Mouse (Mus musculus) cerebral cortex, adult 2 months (tissue): ENCODE measurements around the gene Dmac2.

Experiments used
- WGBS: fragments of 180-500 bp; shearing (Covaris S2); methylation state at CpG from one replicate; pipeline ENCODE4 v1.1.7; 2018; 5-methylcytosine and 5-hydroxymethylcytosine counted together

Dmac2 gene

DNA sequence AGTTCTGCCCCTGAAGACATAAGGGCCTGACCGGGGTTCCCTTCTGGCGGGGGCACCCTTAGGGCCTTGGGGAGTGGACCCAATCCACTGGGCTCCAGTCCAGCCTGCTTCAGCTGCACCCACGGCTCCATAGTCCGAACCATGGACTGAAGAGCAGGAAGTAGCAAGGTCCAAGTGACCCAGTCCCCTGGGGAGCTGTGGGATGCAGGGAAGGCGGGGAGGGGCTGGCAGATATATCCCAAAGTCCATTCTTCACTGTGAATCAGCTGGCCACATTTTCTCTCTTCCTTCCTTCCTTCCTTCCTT is 3.6 kb upstream of the Dmac2 start, which contains the start of gene Erich4:
Gene Erich4 (minus strand): TSS at position 187 of the 306 bp plus-strand sequence.
- WGBS: 78% methylated on average over 5 of the region's 5 CpGs

DNA sequence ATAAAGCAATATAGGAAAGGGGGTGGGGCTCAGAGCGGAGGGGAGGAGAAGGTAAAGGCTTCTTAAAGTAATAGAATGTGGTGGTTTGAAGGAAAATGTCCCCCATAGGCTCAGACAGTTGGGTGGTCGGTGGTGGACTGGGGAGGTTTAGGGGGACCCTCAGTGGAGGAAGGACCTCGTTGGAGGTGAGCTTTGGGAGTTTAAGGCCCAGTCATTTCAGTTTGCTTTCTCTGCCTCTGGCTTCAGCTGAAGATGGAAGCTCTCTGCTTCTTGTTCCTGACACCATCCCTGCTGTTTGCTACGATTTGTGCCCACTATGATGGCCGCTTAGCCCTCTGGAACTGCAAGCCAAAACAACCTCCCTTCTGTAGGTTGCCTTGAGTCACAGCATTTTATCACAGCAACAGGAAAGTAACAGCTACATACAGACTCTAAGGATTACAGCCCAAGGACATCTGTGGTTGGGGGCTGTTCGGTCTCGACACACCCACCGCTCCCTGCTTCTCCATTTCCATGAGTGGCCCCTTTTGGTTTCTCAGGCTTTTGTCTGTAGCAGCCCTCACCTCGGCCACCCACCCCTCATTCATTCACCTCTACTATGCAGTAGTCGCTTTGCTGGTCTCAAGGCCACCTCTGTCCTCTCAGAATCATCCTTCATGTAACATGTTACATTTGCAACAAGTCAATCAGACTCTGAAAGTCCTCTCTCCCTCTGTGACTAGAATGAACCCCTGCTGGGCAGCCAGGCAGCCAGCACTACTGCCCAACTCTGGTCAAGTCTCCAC is 1.6 kb upstream of the Dmac2 start:
- 83% methylated on average over 10 of the region's 10 CpGs for WGBS

DNA sequence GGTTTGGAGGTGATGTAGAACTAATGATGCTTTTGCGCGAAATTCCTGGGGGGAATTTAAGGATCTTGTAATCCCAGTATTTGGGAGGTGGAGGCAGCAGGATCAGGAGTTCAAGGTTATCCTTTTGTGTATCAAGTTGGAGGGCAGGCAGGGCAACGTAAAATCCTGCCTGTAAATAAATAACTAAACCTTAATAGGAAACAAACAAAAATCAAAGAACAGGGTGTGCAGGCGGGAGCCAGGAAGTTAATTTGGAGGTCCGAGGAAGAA is 443 bp downstream of the Dmac2 start:
- WGBS: 25% methylated on average over 5 of the region's 5 CpGs

DNA sequence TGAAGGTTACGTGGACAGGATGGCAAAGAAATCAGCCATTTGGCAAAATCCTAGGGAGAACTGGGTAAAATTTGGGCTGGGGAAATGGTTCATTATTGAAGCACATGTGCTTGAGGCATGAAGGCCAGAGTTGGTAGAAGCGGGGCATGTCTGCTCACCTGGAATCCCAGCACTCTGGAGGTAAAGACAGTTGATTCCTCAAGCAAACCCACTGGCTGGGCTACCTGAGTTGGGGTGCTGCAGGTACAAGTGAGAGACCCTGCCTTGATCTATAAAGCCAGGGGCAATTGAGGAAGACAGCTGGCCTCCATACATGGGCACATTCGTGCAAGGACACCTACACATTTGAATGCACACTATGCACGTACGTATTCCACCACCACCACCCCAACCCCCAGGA is 887 bp downstream of the Dmac2 start:
- 95% methylated on average over 5 of the region's 5 CpGs for WGBS

DNA sequence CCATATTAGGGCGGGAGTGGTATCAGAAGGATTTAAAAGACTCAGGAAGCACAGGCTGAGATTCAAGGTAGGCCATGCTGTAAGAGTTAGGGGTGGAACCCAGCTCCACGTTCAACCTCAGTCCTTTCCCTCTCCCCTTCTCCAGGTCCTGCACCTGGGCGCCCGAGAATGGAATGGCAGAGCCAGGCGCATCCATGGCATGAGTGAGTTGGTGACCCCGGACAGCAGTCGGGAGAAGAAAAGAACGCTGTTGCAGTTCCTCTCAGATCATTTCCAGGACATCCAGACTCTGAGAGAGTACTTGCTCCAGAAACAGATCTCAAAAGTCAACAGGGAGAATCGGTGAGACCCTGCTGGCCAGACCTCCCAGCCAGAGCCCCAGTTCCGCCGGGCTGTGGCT is 1.5 kb downstream of the Dmac2 start:
- 92% methylated on average over 11 of the region's 11 CpGs for WGBS

DNA sequence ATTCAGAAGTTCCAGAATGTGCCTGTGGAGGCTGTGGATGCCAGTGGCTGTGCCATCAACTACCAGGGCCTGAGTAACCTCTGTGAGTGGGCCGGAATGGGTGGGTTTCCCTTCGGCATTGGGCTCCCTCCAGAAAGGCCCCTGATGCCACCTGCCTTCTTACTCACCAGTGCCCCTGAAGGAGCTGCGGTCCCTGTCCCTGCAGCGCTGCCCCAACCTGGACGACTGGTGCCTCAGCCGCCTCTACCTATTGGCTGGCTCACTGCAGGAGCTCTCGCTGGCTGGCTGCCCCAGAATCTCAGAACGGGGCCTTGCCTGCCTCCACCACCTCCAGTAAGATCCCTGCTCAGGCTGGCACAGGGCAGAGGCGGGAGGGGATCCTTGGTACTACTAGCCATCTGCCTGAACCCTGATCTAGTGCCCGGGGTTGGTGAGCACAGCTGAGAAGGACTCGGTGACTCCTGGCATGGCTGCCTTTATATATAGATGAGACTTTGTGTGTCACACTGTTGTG is 4.7 kb downstream of the Dmac2 start:
- WGBS: 70% methylated on average over 11 of the region's 11 CpGs

DNA sequence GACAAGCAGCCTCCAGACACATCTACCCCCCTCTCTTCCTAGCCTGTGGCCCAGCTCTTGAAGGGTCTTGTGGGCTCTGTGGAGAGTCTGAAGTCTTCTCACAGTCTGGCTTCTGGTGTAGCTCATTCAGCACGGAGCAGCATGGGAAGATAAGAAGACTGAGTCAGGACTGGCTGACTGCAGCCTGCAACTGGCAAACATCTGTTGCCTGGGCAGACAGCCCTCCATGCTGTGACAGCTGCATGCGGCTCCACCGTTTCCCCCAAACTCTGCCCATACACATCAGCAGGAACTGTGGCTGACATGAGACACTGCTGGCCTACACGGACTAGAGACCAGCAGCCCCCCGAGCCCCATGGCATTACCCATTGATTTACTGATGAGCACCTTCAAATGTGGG is 5.6 kb downstream of the Dmac2 start:
- WGBS: 51% methylated on average over 5 of the region's 5 CpGs

DNA sequence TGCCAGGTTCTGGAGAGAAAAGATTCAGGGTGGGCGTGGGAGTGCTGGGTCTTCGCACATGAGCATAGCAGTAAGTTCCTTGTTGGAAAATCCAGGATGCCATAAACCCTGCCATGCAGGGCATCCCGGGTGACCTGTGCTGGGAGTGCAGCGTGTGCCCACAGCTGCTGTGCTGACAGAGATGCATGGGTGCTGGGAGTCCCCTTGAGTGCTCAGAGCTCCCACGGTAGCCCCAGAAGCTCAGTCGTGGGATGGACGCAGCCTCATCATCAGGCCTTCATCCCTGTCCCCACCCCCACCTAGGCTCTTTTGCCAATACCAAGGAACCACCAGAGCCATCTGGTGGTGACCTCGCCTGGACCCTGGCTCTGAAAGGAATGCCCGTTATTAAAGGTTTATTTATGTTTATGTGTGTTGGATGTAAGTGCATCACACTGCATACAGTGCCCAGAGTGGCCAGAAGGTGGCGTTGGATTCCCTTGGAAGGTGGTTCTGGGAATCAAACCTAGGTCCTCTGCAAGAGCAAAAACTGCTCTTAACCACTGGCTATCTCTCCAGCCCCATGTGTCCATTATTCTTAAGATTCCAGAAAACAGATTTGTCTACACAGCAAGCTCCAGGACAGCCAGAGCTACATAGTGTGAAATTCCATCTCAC is 6.5 kb downstream of the Dmac2 start:
- WGBS: 71% methylated on average over 10 of the region's 10 CpGs

DNA sequence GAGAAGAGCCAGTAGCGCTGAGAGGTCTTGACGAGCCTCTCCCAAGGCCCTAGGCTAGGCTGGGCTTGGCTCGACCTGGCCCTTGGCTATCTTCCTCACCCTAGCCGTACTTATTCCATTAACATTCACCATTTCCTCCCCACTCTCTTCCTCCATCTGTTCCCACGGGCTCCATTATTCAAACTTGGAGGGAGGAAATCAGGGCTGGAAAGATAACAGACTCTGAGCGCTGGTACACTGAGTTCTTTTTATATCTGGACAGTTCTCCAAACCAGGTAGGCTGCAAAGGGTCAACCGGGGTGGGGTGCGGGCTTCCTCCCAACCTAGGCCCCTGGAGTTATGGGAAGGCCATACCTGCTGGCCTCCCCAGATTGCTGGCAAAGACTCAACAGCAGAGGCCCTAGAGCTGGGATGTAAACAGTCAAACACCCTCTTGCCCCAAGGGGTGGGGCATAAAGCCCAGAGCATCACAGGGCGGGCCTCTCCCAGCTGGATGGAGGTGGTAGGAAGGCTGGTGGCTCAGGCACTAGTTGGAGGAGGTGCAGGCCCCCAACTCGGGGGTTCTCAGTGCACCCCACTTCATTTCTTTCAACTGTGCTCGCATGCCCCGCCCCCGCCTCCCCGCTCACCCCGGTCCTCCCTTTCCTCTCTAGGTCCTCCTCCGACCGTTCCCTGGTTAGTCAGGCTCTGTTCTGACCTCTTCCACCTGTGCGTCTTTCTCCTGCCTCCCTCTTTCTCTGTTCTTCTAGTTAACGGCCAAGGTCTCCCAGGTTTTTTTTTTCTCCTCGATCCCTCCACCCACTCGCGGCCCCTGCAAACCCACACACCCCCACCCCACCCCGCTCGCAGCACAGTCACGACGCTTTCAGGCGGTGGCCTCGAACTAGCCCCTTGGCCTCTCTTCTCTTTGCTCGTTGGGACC is 7.6 kb downstream of the Dmac2 start, which contains the start of gene B3gnt8:
Gene B3gnt8 (plus strand): TSS at position 146 of the 922 bp plus-strand sequence.
- 24% methylated on average over 29 of the region's 29 CpGs for WGBS

DNA sequence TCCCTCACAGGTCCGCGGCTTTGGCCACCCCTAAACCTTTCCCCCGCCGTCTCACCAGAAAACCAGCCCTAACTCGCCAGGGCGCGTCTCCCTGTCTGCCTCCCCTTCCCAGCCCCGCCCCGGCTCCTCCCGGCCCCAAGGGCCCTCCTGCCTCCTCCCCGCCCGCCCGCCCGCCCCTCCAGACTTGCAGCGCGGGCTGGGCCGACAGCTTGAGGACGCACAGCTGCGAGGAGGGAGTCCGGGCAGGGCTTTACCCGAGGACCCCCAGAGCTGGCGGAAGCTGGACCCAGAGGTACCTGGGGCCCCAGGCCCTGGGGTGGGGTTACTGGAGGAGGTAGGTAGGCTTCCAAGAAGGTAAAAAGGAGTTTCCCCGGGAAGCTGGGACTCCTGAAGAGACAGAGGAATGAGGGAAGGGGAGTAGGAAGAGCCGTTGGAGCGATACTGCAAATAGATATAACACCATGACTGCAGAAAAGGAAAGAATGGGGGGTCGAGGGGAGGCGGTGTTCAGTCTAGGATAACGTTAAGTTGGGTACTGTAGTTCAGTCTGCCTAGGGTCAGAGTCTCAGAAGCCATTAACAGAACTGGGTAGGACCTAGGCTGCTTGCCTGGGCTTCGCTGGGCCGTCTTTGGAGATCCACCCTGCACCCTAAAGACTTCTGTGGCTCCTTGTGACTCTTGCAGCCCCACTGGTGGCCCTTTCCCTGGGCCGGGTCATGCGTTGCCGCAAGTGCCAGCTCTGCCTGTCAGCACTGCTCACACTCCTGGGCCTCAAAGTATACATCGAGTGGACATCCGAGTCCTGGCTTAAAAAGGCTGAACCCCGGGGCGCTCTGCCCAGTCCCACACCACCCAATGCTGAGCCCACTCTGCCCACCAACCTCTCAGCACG is 8.5 kb downstream of the Dmac2 start:
- WGBS: 26% methylated on average over 38 of the region's 38 CpGs

DNA sequence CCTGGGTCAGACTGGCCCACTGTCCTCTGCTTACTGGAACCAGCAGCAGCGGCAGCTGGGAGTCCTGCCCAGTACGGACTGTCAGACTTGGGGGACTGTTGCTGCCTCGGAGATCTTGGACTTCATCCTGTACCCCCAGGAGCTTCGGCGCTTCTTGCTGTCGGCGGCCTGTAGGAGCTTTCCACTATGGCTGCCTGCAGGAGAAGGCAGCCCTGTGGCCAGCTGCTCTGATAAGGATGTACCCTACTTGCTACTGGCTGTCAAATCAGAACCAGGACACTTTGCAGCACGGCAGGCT is 9.1 kb downstream of the Dmac2 start:
- 71% methylated on average over 8 of the region's 8 CpGs for WGBS

DNA sequence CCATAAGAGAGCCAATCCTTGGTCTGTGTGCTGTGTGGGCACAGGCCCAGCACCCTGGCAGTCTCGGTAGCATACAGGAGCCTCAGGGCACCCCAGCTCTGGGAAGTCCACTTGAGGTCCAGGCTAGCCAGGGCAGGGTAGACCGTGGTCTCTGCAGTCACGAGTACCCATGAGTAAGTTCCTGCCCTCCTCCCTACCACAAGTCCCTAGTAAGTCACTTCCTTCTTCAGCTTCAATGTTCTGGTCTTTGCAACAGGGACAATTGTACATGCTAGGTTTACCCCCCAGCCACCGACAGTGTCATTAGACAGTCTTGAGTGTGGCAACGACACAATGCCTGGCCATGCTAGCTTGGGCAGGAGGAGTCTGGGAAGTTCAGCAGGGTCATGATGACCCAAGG is 13.5 kb downstream of the Dmac2 start:
- 81% methylated on average over 5 of the region's 5 CpGs for WGBS

DNA sequence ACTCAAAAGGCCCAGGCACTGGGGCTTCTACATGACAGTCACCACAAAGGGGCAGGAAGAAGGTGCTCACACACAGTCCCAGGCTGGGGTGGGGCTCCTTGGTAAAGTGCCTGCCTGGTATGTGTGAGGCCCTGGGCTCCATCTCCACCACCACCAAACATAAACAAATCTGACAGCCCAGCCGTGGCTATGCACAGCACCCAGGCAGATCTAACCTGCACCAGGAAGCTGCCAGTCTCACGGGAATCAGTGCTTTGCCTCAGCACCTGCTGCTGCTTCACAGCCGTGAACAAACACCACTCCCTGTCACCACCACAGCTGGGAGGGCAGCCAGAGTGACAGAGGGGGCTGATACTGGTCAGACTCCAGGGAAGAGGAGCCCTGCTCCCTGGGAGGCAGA is 17.2 kb downstream of the Dmac2 start:
- 83% methylated on average over 3 of the region's 3 CpGs for WGBS

DNA sequence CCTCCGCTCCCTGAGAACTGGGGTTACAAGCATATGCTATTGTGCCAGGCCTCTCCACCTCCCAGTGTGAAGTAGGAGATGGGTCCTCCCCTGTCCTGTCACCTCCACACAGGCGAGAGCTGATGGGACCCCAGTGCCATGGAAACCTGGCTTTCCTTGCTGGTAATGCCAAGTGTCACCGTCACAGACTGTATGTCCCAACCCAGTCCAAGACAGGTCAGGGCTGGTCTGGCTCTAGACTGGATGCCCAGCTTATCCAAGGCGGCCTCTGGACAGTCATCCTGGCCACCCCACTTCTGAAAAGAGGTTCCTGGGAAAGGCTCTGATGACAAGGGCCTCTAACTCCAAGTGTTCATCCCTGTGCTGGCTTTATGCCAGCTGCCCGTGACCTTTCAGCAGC is 17.9 kb downstream of the Dmac2 start:
- 98% methylated on average over 5 of the region's 5 CpGs for WGBS

DNA sequence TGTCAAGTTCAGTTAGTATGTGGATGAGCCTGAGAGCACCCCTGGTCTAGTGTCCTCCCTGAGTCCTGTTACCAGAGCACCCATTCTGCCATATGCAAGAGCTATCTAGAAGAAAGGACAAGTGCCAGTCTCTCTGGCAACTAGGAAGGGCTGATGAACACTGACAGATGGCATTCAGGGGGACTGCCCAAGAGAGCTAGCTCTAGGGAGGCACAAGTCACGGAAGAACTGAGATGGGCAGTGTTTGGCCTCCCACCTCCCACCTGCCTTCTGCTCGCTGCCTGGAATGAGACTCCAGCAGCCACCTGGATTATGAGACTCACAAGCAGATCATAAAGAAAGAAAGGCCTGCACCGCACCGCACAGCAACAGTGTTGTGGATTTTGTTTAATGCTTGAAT is 20.5 kb downstream of the Dmac2 start:
- 68% methylated on average over 4 of the region's 4 CpGs for WGBS

DNA sequence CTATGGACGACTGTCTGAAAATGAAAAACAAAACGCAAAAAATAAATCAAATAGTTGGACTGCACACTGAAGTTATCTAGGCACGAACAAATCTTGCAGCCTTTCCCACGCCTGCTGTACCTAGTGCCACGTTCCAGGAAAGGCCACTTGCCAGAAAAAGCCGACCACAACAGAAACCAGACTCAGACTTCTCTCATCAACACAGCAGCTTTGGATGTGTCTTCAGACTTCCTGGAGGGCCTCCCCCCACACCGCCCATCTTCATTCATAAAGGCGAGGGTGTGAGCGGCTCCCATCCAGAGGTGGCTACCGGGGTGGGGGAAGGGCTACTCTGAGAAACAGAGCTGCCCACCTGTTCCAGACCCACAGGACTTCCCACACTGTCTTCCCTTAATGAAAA is 24.9 kb downstream of the Dmac2 start:
- WGBS: 56% methylated on average over 10 of the region's 10 CpGs

DNA sequence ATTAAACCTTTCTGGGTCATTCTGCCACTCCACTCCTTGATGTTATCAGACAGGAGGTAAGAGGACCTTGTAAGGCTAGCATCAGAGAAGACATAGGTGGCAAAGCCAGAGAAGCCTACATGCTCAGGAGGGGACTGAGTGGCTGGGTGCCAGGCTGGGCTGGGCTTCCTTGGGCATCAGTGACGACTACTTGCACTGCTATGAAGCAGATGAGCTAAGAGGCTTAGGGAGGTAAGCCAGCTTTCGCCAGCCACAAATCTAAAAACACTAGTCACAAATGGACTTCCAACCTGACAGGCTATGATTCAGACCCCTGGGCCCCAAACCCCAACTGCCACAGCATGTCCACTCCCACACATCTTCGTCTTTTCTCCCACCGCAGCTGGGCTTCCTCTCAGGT is 25.4 kb downstream of the Dmac2 start:
- WGBS: 78% methylated on average over 4 of the region's 4 CpGs

DNA sequence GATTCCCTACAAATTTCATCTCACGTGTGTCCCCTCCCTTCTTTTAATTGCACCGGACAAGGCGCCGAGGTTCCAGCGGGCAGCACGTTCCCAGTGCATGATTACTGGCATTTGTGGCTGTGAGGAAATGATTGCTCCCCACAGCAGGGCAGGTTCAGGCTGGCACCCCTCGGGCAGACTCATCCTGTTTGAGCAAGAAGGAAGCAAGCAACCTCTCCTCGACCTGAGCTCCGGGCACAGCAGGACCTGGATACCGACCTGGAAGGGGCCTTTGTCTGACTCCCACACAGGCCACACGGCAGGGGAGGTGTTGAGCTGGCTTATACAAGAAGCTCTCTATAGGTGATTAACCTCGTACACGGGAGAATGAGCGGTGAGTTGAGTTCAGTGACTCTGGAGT is 25.9 kb downstream of the Dmac2 start:
- 62% methylated on average over 14 of the region's 14 CpGs for WGBS

DNA sequence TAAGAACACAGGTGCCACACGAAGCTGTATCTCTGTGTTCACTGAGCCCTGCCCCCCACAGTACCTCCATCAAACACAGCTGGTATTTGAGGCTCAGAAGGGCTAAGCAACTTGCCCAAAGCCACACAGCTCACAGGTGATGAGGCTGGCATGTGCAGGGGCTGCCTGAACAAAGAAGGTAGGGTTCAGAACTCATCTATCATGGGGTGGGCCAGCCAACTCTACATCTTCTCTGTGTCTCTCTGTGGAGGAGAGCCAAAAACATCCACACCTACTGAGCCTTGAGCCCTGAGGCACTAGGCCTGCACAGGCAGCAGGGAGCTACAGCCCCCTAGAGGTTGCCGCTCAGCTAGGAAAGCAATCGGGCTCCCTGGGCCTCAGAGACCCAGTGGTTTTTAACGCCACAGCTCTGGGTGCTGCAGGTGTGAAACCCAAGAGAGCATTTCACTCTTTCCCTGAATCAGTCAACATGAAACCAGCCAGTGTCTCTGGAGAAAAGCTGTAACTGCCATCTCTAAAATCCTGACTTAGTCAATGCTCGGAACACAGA is 28.4 kb downstream of the Dmac2 start:
- WGBS: 75% methylated on average over 5 of the region's 5 CpGs

DNA sequence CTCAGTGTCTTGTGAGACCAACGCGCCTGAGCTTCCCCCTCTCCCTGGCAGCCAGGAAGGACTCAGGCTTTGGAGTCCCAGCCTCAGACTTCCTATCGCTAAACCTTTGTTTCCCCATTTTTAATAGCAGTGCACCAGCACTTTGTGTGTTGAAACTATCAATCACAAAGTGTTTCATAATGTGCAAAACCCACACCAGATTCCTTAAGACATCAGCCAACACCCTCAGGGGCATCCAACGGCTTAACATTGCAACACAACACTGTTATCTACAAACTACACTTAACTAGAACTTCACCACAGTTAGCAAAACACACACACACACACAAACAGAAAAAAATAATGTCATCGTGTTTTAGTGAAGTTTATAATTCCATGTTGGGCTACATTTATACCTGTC is 30.6 kb downstream of the Dmac2 start:
- WGBS: 83% methylated on average over 5 of the region's 5 CpGs

DNA sequence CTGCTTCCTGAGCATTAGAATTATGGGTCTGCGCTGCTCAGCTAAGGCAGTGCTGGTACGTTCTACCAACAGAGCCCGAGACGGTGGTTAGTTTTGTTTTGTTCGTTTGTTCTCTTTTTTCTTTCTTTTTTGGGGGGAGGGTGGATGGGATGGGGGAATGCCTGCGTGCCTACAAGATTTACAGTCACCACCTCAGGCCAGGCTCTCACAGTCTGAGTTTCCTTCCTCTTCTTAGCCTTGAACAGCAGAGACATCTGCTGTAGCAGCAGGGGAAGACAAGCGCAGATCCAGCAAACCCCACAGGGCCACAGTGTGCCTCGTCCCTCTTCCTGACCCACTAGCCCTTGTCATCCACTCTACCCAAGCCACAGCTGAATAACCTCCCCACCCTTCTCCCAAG is 32.1 kb downstream of the Dmac2 start:
- WGBS: 85% methylated on average over 8 of the region's 8 CpGs
